Mouse (Mus musculus) frontal cortex, postnatal 36 days (tissue): ENCODE data around the gene Hbp1.

Experiments used
- DNase-seq, 2 experiments: peaks; one replicate each; pipeline ENCODE4 v3.0.0; 2022; ENCODE audit warnings: low spot score in 2 of 2

Gene Hbp1

DNA sequence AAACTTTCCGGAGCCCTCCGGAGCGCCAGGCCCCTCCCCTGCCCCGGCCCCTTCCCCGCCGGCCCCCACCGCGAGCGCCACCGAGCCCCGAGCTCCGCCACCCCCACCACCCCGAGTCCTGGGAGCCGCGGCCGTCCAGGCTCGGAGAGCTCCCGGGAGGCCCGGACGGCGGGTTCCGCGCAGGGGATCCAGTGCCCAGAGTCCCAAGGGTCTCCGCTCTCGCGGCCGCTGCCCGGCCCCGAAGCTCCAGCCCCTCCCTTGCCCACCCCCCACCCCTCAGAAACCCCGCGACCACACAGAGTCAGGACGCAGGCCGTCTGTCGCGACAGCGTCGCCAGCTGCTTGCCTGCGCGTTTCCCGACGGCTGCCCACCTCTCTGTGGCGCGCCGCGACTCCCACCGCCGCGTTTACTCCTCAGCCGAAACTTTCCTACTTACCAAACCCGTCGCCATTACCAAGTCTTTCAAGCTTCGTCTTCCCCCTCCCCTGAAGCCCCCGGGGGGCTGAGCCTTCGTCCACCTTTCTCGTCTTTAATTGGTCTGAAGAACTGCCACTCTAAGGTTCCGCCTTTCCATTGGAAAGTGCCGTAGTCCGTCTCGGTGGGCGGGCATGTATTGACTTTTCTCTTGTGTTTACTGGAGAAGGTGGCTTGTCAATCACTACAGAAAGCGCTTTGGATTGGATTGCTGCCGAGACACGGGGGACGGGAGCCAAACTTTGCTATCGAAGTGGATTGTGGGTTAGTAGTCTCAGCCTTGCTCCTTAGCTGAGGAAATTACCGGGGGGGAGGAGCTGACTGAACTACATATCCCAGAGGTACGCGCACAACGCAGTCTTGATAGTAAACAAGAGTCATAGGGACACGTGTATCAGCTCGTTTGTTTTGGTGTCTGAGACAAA is at the start of gene Hbp1:
Gene Hbp1 (minus strand): TSS at position 777 of the 900 bp plus-strand sequence.
- DNase-seq = peak; percentile 99 to 100

DNA sequence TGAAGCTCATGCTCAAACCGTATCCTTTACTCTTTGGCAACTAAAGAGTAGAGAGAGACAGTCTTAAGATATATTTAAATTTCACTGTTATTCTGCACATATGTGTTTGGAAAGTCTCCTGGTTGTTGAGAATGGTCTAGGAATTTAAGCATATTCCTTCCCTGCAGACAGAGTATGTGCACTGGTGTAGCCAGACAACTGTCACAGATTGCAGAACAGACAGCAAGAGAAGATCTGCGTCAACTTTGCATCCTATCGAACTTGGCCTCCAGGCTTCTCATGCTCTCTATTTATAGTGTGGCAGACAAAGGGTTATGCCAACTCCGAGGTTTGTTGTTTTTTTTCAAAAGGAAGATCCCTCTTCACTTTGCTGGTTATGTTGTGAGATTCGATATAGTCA is 48.4 kb upstream of the Hbp1 start:
- DNase-seq = no peak

DNA sequence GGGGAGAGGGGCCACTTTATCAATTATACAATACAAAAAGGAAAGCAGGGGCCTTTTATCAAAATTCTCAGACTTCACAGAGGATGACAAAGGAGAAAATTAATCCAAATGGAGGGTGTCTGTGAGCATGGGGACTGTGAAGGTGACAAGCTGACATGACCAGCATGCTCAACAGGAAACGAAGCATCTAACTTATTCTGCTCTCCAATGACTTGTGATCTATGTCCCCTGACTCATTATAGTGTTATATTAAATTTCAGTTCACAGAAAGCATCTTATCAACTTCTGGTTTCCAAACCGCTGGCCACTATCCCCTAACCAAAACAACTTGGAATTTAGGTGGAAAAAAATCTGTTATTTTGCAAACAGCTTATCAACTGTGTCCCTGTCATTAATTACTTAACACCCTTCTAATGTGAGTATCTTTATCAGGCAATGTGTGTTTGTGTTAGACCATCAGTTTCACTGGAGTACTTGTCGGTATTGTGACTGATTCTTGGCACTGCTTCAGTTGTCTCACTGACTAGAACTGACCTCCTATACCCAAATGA is 47.1 kb upstream of the Hbp1 start:
- no peak for DNase-seq

DNA sequence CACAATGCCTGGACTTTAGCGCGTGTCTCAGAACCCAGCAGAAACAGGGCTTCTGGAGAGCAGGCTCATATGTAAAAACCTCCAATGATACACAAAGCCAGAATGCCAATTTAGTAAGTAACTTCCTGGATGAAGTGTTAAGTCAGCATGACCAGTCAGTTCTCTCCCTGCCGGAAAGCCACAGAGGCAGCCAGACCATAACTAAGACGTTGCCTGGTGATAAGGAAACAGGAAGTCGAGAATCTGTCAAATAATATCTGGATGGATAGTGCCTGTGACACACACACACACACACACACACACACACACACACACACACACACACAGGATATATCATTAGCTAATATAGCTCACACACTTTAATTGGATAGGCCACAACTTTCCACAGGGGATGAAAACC is 46.5 kb upstream of the Hbp1 start:
- DNase-seq = no peak

DNA sequence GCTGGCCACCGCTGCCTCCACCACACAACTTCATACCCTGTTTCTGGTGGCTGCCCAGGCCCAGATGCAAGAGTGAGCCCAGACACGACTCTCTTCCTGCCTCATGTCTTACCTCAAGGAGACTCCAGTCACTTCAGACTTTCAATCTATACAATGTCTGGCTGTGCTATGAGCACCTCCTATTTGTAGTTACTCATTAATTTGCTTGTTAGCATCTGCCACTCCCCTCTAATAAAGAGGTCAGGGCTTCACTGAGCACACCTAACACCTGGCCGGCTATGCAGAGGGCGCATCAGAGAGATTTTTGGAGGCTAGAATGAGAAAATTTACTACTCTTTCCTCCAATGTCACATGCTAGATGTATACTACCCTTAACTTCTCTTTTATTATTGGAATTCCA is 40.2 kb upstream of the Hbp1 start:
- DNase-seq = no peak

DNA sequence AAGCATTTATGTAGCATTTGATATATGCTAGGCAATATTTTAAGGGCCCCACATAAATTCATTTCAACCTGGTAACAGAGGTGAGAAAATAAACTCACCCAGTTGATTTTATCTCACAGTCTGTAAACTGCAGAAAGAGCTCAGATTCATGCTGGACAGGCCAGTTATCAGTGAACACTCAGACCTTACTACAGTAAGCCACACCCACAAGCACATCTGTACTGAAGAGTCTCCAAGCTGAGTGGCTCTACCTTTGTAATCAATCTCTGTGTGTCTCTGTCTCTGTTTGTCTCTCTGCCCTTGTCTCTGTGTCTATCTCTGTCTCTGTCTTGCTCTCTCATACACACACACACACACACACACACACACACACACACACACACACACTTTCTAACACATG is 39.4 kb upstream of the Hbp1 start:
- no peak for DNase-seq

DNA sequence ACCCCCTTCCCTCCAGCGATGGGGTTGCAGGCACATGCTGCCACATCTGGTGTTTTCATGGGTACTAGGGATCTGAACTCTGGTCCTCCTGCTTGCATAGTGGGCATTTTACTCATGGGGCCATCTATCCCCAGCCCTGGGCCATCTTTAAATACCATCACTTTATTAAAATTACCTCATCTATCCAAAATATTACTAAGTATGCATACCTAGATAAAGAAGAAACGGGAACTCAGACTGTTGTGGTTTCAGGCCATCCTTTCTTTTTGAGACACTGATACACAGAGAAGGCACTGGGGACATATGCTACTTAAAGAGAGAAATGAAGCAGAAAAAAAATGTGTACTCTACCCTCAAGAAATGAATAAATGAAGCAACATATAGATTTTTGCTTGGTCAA is 36.1 kb upstream of the Hbp1 start:
- no peak for DNase-seq

DNA sequence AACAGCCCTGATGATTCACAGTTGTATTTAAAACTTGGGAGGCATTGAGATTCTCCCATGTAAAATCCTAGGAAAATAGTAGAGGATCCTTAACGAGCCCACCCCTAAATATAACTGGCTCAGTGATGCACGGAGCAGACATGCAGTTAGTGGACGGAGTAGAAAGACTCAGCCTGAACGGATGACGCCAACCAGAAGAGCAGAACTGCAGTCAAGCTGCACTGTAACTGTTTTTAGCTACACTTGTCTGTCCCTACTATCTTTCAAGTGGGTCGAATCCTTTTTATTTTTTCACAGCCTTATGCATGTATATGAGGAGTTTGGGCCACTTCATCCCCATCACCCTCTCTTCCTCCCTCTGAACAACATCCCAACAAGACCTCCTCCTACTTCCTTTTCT is 35.4 kb upstream of the Hbp1 start:
- DNase-seq = no peak

DNA sequence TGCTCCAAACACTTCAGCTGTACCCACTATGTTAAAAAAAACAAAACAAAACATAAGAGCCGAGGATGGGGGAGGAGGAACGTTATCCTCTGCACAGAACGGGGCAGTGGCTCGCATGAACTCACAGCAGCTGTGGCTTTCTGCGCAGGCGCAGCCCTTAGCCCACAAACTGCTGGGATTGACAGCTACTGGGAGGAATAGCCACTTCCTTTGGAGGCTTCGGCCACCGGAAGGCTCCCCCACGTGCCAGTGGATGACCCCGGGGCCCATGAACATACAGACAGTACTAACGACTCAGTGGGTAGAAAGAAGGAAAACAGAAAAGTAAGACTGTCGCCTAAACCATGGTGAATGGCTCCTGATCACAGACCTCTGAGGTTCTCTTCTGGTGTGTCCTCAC is 34.3 kb upstream of the Hbp1 start:
- no peak for DNase-seq

DNA sequence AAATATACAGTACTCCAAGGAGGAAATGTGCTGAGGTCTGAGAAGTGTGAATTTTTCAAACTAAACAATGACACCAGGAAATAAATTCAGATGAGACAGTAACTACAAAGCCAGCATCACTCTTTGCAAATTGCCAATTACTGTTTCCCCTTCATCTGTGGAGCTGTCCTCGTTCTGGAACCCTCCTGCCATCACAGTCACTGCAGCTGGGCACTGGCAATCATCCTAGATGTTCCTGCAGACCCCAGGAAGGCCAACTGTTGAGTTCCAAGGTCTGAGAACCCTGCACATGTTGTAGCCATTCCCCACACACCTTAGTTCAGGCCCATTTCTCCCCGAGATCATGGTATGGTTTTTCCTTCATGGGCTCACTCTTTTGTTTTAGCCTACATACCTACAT is 33.9 kb upstream of the Hbp1 start:
- no peak for DNase-seq

DNA sequence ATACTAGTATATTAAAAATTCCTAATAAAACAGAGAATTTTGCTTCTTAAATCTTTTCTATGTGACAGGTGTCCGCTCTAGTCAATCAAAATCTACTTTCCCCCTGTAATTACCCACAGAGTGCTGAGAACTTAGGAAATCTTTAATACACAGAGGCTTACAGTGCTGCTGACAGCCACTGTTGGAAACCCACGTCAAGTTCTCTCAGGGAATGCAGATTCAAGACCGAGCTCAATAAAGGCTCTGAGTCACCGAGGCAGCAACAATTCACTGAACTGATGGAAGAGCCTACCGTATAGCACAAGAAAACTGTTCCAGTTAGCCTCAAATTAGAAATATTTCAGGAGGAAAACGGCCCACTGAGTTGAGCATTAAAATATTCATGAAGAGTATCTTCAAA is 33.4 kb upstream of the Hbp1 start:
- DNase-seq = no peak

DNA sequence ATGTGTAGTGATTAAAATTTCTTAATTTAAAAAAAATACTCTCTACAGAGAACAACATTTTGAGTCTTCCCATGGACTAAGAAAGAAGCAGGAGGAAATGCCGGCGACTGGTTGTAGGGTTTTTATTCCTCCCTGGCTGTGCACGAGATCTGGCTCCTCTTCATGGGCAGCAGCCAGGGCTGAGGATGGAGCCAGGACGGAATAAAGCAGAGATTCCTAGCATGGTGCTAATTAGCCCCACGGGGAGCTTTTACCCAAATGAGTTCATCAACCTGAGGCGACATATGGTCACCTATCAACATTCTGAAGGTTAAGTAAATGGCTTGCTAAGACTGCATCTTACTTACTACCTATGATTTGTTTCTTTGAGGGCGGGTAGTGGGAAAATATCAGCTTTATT is 32.9 kb upstream of the Hbp1 start:
- DNase-seq = no peak

DNA sequence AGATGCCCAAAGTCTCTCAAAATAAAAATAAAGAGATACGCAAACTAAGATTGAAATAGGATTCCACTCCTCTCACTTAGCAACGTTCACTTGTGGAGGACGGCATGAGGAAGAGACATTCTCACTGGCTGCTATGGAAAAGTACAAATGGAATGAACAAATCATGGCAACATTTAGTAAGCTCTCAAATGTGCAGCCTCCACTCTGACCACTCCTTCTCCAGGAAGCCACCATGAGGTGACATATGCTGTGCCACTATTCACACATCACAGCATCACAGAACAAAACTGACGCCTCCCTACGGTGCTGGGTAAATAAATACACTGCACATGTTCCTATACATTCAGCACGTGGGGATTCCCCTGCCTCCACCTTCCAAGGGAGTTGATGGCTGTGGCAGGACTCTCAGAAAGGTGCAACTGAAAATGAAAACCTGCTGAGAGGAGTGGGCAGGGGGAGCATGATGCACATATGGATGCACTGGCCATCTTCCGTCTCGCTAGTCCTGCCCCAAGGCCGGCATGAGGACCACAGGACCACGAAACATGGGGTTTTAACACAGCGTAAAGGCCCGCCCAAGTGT is 27.4 kb upstream of the Hbp1 start:
- no peak for DNase-seq

DNA sequence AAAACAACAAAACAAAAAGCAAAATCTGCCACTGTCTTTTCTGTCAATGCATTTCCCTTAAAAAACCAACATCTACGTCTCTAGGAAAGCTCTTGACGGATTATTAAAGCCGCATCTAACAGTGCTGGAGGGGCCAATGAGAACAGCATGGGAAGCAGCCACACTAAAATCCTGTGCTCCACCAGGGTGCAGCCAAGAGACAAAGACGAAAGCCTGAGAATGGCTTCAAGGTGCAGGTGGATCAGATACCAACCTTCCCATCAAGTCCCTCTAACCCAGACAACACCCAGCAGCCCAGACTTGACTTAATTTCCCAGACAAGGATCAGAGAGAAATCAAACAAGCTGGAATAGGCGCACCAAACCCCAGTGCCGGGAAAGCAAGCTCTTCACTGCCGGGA is 26.2 kb upstream of the Hbp1 start:
- DNase-seq = no peak

DNA sequence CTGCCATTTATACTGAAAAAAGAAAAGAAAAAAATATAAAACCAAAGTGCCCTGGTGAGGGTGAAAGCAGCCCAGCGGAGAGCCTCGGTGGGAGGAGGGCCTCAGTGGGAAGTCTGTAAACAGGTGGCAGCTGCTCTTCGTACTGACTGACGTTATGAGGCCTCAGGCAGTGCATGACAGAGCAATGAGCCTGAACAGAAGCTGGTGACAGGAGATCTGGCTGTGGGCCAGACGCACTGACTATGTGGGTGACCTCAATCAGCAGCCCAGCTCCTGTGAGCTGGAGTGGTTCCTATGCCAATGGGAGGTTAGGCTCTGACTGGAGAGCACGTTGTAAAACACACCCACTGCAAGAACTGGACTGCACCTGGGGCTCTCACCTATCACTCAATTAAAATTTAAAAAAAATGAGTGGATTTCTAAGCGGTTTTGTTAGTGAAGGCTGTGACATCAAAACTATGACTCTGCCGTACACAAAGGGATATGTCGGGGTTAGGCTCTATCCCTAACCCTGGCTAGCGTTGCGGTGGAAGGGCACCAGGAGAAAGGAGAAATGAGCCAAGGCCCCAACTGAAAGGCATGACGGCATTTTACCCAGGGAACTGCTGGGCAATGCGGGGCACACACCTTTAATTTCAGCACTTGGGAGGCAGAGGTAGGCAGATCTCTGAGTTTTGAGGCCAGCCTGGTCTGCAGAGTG is 23.3 kb upstream of the Hbp1 start:
- DNase-seq = no peak

DNA sequence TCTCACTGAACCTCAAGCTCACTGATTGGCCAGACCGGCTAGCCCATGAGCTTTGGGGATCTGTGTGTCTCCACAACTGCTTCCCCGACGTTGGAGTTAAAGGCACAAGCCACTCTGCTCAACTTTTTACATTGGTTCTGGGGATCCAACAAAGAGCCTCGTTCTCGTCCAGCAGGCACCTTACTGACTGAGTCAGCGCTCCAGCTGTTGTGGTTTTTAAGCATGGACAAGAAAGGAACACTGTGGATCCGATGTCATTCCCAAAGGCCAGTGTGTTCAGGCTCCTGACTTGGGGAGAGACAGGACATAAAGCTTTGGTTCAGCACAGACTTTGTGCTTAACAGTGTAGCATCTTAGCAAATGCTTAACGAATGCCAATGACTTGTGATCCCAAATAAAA is 21.2 kb upstream of the Hbp1 start:
- DNase-seq = no peak

DNA sequence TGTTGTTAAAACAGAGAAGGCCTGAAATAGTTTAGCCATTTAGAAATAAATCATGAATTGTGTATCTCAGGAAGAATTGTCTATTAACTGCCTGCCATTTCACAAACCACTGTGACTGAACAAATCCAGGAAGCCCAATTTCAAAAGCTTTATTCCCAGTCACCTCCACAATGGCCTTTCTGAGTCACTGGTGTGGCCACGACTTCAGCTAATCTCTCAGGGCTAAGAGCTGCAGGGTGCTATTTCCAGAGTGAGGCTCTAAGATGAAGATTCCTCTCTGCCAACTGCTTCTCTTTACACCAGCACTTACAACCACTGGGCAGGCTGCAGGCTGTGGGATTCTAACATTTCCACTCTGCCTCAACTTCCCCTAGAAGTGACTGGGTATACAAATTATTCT is 18.8 kb upstream of the Hbp1 start:
- no peak for DNase-seq

DNA sequence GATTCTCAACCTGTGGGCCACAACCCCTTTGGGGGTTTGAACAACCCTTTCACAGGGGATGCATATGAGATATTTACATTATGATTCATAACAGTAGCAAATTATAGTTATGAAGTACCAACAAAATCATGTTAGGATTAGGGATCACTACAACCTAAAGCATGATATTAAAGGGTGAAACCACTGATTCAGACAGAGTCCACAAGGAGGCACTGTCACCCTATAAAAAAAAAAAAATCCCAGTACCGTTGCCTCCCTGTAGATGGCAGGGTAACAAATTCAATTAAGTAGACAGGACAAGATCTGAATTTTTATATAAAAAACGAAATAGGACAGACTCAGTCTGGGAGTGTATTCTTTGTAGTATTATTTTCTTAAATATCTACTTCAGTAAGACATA is 17.2 kb upstream of the Hbp1 start:
- peak in 1 of 2 experiments; percentile 68 for DNase-seq

DNA sequence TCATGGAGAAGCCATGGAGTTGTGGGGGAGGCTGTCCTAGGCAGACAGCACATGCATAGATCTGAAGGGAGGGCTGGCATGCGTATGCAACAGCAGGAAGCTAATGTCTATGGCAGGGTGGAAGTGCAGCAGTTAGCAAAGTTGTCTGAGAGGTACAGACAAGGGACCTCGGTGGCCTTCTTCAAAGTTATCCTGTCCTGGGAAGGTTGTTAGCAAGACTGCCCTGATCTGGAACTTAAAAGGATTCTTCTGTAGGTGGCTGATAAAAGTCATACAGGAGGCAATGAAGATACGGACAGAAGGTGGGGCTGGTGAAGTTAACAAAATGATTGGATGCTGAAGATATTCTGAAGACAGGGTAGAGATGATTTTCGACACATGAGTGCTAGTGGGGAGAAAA is 16.1 kb upstream of the Hbp1 start:
- no peak for DNase-seq

DNA sequence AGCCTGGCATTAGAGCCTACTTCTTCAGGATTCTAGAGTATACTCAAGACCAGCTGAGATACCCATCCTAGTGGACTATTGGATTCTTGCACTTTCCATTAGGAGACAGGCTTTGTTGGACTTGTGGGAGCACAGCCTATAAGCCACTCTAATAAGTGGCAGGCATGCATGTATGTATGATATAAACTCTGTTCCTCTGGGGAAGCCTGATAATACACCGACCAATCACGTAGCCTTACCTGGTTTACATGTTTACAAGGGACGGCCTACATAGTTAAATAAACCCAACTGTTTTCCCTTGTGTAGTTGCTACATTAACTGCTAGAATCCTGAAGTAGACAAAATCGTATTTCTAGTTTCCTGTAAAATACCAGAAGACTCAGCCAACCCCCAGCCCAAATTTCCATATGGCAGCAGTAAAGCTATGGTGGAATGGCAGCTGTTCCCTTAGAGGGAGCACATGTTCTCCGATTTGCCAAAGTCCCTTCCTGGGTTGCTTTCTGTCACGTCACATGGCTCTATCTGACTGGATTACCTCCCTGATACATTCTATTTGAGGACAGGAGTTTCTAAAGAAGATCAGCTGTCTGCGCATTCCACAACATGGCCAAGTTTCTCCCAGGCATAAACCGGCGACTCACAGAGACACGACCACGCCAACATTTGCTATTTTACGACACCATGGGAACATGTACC is 15.3 kb upstream of the Hbp1 start:
- DNase-seq = no peak

DNA sequence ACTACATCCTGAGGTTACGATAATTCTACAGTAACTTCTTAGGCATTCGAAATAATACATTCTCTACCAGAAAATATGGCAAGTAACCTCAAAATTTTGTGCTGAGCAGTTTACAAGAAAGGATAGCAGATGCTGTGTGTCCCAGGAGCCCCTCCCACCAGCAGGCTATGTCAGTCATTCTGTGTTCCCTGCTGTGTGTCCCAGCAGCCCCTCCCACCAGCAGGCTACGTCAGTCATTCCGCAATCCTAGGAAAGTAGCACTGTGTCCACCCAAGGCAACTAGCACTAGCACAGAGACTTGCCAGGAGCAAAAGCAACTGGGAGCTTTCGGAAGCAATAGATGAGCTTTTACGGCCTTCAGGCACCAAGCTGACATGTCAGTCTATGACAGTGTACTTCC is 13.7 kb upstream of the Hbp1 start:
- DNase-seq = no peak

DNA sequence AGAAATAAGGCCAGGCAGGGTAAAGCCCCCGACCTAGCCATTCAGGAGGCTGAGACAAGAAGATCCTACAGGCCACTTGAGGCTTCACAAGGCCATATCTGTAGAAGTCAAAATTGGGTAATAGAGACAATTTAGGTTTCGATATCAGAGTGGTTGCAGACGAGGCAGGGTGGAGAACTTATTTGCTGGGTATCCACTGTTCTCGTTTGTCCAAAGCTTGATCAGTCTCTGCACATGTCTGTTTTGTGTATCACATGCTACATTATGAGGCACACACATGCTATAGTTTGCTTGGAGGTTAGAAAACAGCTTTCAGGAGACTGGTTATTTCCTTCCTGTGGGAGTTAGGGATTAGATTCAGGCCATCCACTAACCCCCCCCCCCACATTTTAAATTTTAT is 5.5 kb upstream of the Hbp1 start:
- no peak for DNase-seq
